Mouse (Mus musculus) frontal cortex, postnatal 10 days (tissue): ENCODE measurements around the gene Ppt1.

Source experiments
- DNase-seq, 2 experiments: peaks; one replicate each; pipeline ENCODE4 v3.0.0; 2022; ENCODE audit warnings: low spot score in 2 of 2, mixed read lengths in 1 of 2

Gene Ppt1

GRCm38 (mm10) chr4:122870027-122870426 lies 34.0 kb downstream of the Ppt1 start:
- no peak for DNase-seq

- DNase-seq, result no peak
These were observed 34.7 kb downstream of the Ppt1 start for GRCm38 (mm10) chr4:122870741-122871140.

GRCm38 (mm10) chr4:122871269-122871668 lies 35.2 kb downstream of the Ppt1 start:
- DNase-seq, result no peak

GRCm38 (mm10) chr4:122871989-122872388 lies 35.9 kb downstream of the Ppt1 start:
- DNase-seq, result no peak

GRCm38 (mm10) chr4:122873003-122873402 lies 37.0 kb downstream of the Ppt1 start:
- no peak for DNase-seq

- no peak for DNase-seq
These were observed 37.5 kb downstream of the Ppt1 start for GRCm38 (mm10) chr4:122873512-122873911.

GRCm38 (mm10) chr4:122878333-122879070 lies 42.5 kb downstream of the Ppt1 start:
- DNase-seq, result no peak

GRCm38 (mm10) chr4:122882544-122882943 lies 46.5 kb downstream of the Ppt1 start:
- no peak for DNase-seq

GRCm38 (mm10) chr4:122883294-122883693 lies 47.3 kb downstream of the Ppt1 start:
- no peak for DNase-seq

- no peak for DNase-seq
These were observed 48.0 kb downstream of the Ppt1 start for GRCm38 (mm10) chr4:122884051-122884450.

GRCm38 (mm10) chr4:122884481-122885340 lies 48.7 kb downstream of the Ppt1 start:
- no peak for DNase-seq

- DNase-seq, result peak; percentile 97
These were observed 49.9 kb downstream of the Ppt1 start, which contains the start of gene Cap1 for GRCm38 (mm10) chr4:122885768-122886578. Gene Cap1, minus strand, starts transcription at chr4:122886056.

GRCm38 (mm10) chr4:122886579-122887254 lies 50.7 kb downstream of the Ppt1 start:
- no peak for DNase-seq

GRCm38 (mm10) chr4:122887336-122887735 lies 51.3 kb downstream of the Ppt1 start:
- DNase-seq, result no peak

GRCm38 (mm10) chr4:122890881-122891481 lies 54.9 kb downstream of the Ppt1 start:
- peak; percentile 67 to 69 for DNase-seq

GRCm38 (mm10) chr4:122891597-122891996 lies 55.6 kb downstream of the Ppt1 start:
- no peak for DNase-seq

GRCm38 (mm10) chr4:122892157-122892556 lies 56.1 kb downstream of the Ppt1 start:
- DNase-seq, result no peak

GRCm38 (mm10) chr4:122897750-122898149 lies 61.7 kb downstream of the Ppt1 start:
- DNase-seq, result no peak

GRCm38 (mm10) chr4:122898313-122898712 lies 62.3 kb downstream of the Ppt1 start:
- DNase-seq, result peak in 1 of 2 experiments; percentile 71

GRCm38 (mm10) chr4:122902156-122902555 lies 66.1 kb downstream of the Ppt1 start:
- no peak for DNase-seq

- DNase-seq, result no peak
These were observed 67.7 kb downstream of the Ppt1 start for GRCm38 (mm10) chr4:122903709-122904108.
